Mouse (Mus musculus) forebrain, postnatal 0 days (tissue): ENCODE measurements around the gene Cyp2s1. TPM values are rescaled to one million over a fixed set of nuclear protein-coding genes. Genes with fewer than 3 reads are reported as not detected.

Source experiments
- ATAC-seq: fragments of 200-750 bp; cut with Nextera tagmentation; 2 replicates; pipeline ENCODE4 v1.8.0; 2017; ENCODE audit warnings: mild to moderate bottlenecking, moderate library complexity
- DNase-seq: peaks from one replicate; pipeline ENCODE4 v3.0.0-alpha.2; 2015
- H3K27ac ChIP-seq: fragments of 300-500 bp; sonication (generic); 2 replicates; pipeline ENCODE4 v1.5.1; 2014; ENCODE audit warnings: low read depth, mild to moderate bottlenecking, antibody characterized with exemption, low read length, moderate library complexity, mixed read lengths
- H3K27me3 ChIP-seq: fragments of 300-500 bp; sonication (generic); 2 replicates; pipeline ENCODE4 v1.6.1; 2014; ENCODE audit warnings: mild to moderate bottlenecking, low read length, mixed read lengths; ENCODE audit not compliant: insufficient read depth
- H3K36me3 ChIP-seq: fragments of 300-500 bp; sonication (generic); 2 replicates; pipeline ENCODE4 v1.6.1; 2014; ENCODE audit warnings: mild to moderate bottlenecking, moderate library complexity; ENCODE audit not compliant: insufficient read depth
- H3K4me1 ChIP-seq: fragments of 300-500 bp; sonication (generic); 2 replicates; pipeline ENCODE4 v1.6.1; 2014; ENCODE audit warnings: antibody characterized with exemption; ENCODE audit not compliant: insufficient read depth
- H3K4me2 ChIP-seq: fragments of 300-500 bp; sonication (generic); 2 replicates; pipeline ENCODE4 v1.6.1; 2014; ENCODE audit warnings: low read depth, mild to moderate bottlenecking, moderate library complexity
- H3K4me3 ChIP-seq: fragments of 300-500 bp; sonication (generic); 2 replicates; pipeline ENCODE4 v1.5.1; 2014; ENCODE audit warnings: low read depth, low read length, mixed read lengths
- H3K9ac ChIP-seq: fragments of 300-500 bp; sonication (generic); 2 replicates; pipeline ENCODE4 v1.6.1; 2014; ENCODE audit warnings: mild to moderate bottlenecking
- H3K9me3 ChIP-seq: fragments of 300-500 bp; sonication (generic); 2 replicates; pipeline ENCODE4 v1.6.1; 2016; ENCODE audit warnings: low read length
- CTCF ChIP-seq: sonication (generic); IDR thresholded peaks from 2 replicates; pipeline ENCODE4 v1.5.1; 2016; ENCODE audit warnings: antibody characterized with exemption, control low read depth, low read depth
- WGBS: fragments of 180-500 bp; shearing (Covaris S2); extraction: QIAGEN DNeasy Blood & Tissue Kit; methylation state at CpG from one replicate; pipeline ENCODE4 v1.1.7; 2014; 5-methylcytosine and 5-hydroxymethylcytosine counted together
- polyA plus RNA-seq: library from polyadenylated mRNA; unstranded; fragments of >200 nt; fragmentation: Nextera tagmentation; extraction: Ambion mirVana; gene quantifications from 2 replicates; pipeline ENCODE4 v1.2.1, GENCODE M21; 2015
- total RNA-seq: library from RNA; depleted of rRNA; stranded (reverse); fragments of >200 nt; gene quantifications from 2 replicates; pipeline ENCODE4 v1.2.3, GENCODE M21; 2014

The Cyp2s1 gene
- total and polyA plus RNA-seq, 2 experiments from 2014 or later, result 1.9 to 2.0 TPM

- ATAC-seq (no peak), DNase-seq (no peak)
- Histone ChIP-seq H3K27me3 (no peaks in the 10 kb centered on the region), H3K4me1 (no peaks in the 10 kb centered on the region), H3K4me3 (no peak overlapping the region), H3K27ac (no peak overlapping the region), H3K4me2 (no peak overlapping the region), H3K9ac (no peak overlapping the region), H3K36me3 (no peaks in the 10 kb centered on the region), H3K9me3 (no peaks in the 10 kb centered on the region)
- TF ChIP-seq CTCF, result no peak
- 86% methylated on average over 10 of the region's 10 CpGs for WGBS
Measured at GRCm38 (mm10) chr7:25831557-25832530, 15.1 kb upstream of the Cyp2s1 start.

GRCm38 (mm10) chr7:25830251-25830650, 13.5 kb upstream of the Cyp2s1 start:
- Histone ChIP-seq H3K4me2 (no peak overlapping the region), H3K27ac (no peak overlapping the region), H3K4me3 (no peak overlapping the region), H3K27me3 (no peaks in the 10 kb centered on the region), H3K4me1 (no peaks in the 10 kb centered on the region), H3K9ac (no peak overlapping the region), H3K9me3 (no peaks in the 10 kb centered on the region), H3K36me3 (no peaks in the 10 kb centered on the region)
- ATAC-seq, result no peak
- no peak for TF ChIP-seq CTCF
- 80% methylated on average over 2 of the region's 2 CpGs for WGBS
- no peak for DNase-seq

DNA sequence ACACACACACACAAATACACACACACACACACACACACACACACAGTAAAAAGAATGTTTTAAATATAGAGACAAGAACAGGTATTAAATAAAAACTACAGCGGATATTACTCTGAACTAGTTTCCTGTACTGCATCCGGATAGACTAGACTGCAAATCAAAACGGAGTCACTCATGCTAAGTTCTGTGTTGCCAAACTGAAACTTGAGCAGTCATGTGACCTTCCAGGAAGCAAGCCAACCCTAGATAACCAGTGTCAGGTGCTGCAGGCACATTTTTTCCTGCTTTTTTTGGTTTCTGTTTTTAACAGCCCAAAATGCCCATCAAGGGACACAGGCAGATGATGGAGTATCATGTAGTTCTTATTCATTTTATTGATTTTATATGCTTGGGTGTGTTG, 10.5 kb upstream of the Cyp2s1 start:
- no peak overlapping the region for H3K9ac ChIP-seq
- ATAC-seq (no peak), DNase-seq (no peak)
- TF ChIP-seq CTCF, result no peak
- no peaks in the 10 kb centered on the region for H3K36me3 ChIP-seq
- H3K27me3 ChIP-seq, result no peaks in the 10 kb centered on the region
- WGBS, result 62% methylated on average over 3 of the region's 3 CpGs
- no peaks in the 10 kb centered on the region for H3K9me3 ChIP-seq
- no peak overlapping the region for H3K4me2 ChIP-seq
- no peak overlapping the region for H3K27ac ChIP-seq
- H3K4me3 ChIP-seq, result no peak overlapping the region
- no peaks in the 10 kb centered on the region for H3K4me1 ChIP-seq

- no peaks in the 10 kb centered on the region for H3K9me3 ChIP-seq
- ATAC-seq (no peak), DNase-seq (no peak)
- no peaks in the 10 kb centered on the region for H3K4me1 ChIP-seq
- H3K27ac ChIP-seq, result no peak overlapping the region
- H3K4me3 ChIP-seq, result no peak overlapping the region
- no peaks in the 10 kb centered on the region for H3K27me3 ChIP-seq
- no peak overlapping the region for H3K9ac ChIP-seq
- 84% methylated on average over 6 of the region's 6 CpGs for WGBS
- H3K4me2 ChIP-seq, result no peak overlapping the region
- no peak for TF ChIP-seq CTCF
- no peaks in the 10 kb centered on the region for H3K36me3 ChIP-seq
Measured at GRCm38 (mm10) chr7:25826029-25826428, 9.3 kb upstream of the Cyp2s1 start.

GRCm38 (mm10) chr7:25825043-25825442, 8.3 kb upstream of the Cyp2s1 start:
- no peaks in the 10 kb centered on the region for H3K27me3 ChIP-seq
- no peak overlapping the region for H3K27ac ChIP-seq
- no peak overlapping the region for H3K4me2 ChIP-seq
- ATAC-seq (no peak), DNase-seq (no peak)
- no peaks in the 10 kb centered on the region for H3K36me3 ChIP-seq
- no peak overlapping the region for H3K4me3 ChIP-seq
- no peaks in the 10 kb centered on the region for H3K4me1 ChIP-seq
- 57% methylated on average over 9 of the region's 9 CpGs for WGBS
- H3K9me3 ChIP-seq, result no peaks in the 10 kb centered on the region
- no peak overlapping the region for H3K9ac ChIP-seq
- TF ChIP-seq CTCF, result no peak

DNA sequence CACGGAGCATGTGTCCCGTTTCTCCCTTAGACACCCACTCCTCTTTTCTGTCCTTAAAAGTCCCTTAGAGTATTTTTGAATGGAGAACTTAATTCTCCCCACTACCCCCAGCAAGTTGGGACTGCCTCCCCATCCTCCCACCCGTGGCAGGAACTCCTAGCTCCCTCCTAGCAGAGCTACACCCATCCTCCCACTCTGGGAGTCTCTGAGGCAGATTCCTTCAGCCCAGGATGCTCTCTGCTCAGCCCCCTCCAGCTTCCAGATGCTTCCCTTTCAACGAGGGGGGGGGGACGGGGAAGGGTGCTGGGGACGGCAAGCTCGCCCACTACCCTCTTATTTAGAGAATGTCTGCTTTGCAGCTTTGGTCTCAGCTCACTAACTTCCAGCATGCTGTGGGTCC, 1.1 kb downstream of the Cyp2s1 start:
- H3K4me3 ChIP-seq, result peak overlapping the region; percentile 47; the same call in 1 of the 2 replicates
- H3K9ac ChIP-seq, result no peak overlapping the region
- H3K9me3 ChIP-seq, result no peaks in the 10 kb centered on the region
- H3K36me3 ChIP-seq, result no peaks in the 10 kb centered on the region
- H3K27ac ChIP-seq, result no peak overlapping the region
- H3K4me2 ChIP-seq, result peak overlapping the region; percentile 83
- WGBS, result 17% methylated on average over 7 of the region's 7 CpGs
- H3K27me3 ChIP-seq, result peaks cover 4% of the 10 kb centered on the region
- ATAC-seq (0 out of 2 replicates have a peak, but pooled peaks have one; percentile 7), DNase-seq (no peak)
- no peaks in the 10 kb centered on the region for H3K4me1 ChIP-seq
- no peak for TF ChIP-seq CTCF

- whole genome bisulfite sequencing, result 82% methylated on average over 9 of the region's 9 CpGs
- no peaks in the 10 kb centered on the region for H3K9me3 ChIP-seq
Measured at GRCm38 (mm10) chr7:25814711-25815110, 2.0 kb downstream of the Cyp2s1 start.

More at GRCm38 (mm10) chr7:25814711-25815110, 2.0 kb downstream of the Cyp2s1 start:
- TF ChIP-seq CTCF, result no peak
- no peaks in the 10 kb centered on the region for H3K36me3 ChIP-seq
- H3K4me2 ChIP-seq, result no peak overlapping the region
- H3K4me3 ChIP-seq, result no peak overlapping the region
- DNase-seq (no peak), ATAC-seq (no peak)
- H3K9ac ChIP-seq, result no peak overlapping the region
- no peak overlapping the region for H3K27ac ChIP-seq
- H3K27me3 ChIP-seq, result peaks cover 4% of the 10 kb centered on the region
- no peaks in the 10 kb centered on the region for H3K4me1 ChIP-seq
